Mouse (Mus musculus) lung, adult 2 months (tissue): ENCODE data around the gene Mrps5.

Experiments used
- CTCF ChIP-seq: fragments of 200-500 bp; IDR thresholded peaks from 2 replicates; pipeline ENCODE4 v1.5.1; 2011; ENCODE audit warnings: mild to moderate bottlenecking, low read length, control low read depth; ENCODE audit not compliant: insufficient read depth
- POLR2A ChIP-seq: fragments of 200-500 bp; IDR thresholded peaks from 2 replicates; pipeline ENCODE4 v1.6.1; 2011; ENCODE audit warnings: low read depth, mild to moderate bottlenecking, control low read depth, low read length, borderline replicate concordance; ENCODE audit errors: extremely low read depth

GRCm38 (mm10) chr2:127550446-127550845 lies 36.6 kb upstream of the Mrps5 start:
- TF ChIP-seq CTCF (no peak), POLR2A (no peak)
